Mouse (Mus musculus): ENCODE measurements around the gene Igf2bp2. TPM values are rescaled to one million over a fixed set of nuclear protein-coding genes. Genes with fewer than 3 reads are reported as not detected.

Igf2bp2 gene
- polyA plus RNA-seq, 1 experiment from 2014 or later: 5.2 TPM

DNA sequence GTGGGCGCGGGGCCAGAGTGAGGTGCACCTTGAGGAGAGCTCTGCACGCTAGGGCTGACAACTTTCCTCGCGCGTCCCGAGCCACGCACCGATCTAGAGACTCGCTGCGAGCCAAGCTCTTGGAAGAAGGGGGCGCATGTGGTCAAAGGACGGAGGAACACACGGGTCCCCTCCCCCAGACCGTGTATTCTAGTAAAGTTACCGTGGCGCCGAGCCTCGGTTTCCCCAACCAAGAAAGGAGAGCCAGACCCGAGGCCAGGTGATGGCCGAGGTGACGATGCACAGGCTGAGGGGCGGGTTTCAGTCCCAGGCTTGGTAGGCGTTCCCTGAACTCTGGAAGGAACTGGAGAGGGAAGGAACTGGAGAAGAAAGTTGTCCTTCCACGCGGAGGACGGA, 355 bp upstream of the Igf2bp2 start:
- no peak for DNase-seq
- no peaks in the 10 kb centered on the region for H3K4me1 ChIP-seq (ENCODE audit: insufficient read depth)
- peak; percentile 4; the same call in 1 of the 2 replicates for ATAC-seq
- TF ChIP-seq EP300 (IDR thresholded peaks at IDR 0.05; ENCODE audit: low read depth) (no peak), CTCF (IDR thresholded peaks at IDR 0.05; ENCODE audit: low read depth) (no peak)
- H3K9me3 ChIP-seq (ENCODE audit: low read length): no peaks in the 10 kb centered on the region
- no peaks in the 10 kb centered on the region for H3K36me3 ChIP-seq (replicated peaks; ENCODE audit: insufficient read depth, low read length)
- peaks cover 37% of the 10 kb centered on the region for H3K27me3 ChIP-seq (ENCODE audit: insufficient read depth, low read length)
- under 1% methylated on average over 25 of the region's 27 CpGs for WGBS (ENCODE audit: insufficient replicate concordance)
- peak overlapping the region; percentile 40 for H3K9ac ChIP-seq (replicated peaks)
- peak overlapping the region; percentile 69 for H3K4me2 ChIP-seq (ENCODE audit: low read depth, low read length)
- H3K27ac ChIP-seq (ENCODE audit: low read depth): peak overlapping the region; percentile 60; the same call in 1 of the 2 replicates
- peak overlapping the region; percentile 56 for H3K4me3 ChIP-seq (ENCODE audit: low read depth, low read length)

DNA sequence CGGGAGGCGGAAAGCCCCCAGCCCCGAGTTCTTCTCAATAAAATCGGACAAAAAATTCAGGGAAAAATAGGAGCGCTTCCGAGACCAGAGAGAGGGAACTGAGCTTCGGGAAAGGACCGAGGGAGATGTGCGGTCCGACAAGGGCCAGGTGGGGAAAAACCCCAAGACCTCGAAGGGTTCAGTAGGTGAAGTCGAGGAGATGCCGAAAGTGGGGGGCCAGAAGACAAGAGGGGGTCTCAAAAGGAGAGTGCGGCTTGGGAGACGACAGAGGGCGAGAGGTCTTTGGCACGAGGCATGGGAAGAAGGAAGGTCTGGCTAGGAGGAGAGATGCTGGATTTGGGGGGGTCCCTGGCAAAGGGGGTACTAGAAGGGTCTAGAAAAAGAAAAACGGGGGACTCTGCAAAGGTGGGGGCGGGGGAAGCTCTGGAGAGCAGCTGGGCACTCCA, 1.0 kb downstream of the Igf2bp2 start:
- peak overlapping the region; percentile 77 for H3K9ac ChIP-seq (replicated peaks)
- peak overlapping the region; percentile 56 for H3K4me3 ChIP-seq (ENCODE audit: low read depth, low read length)
- peaks cover 37% of the 10 kb centered on the region for H3K27me3 ChIP-seq (ENCODE audit: insufficient read depth, low read length)
- H3K4me2 ChIP-seq (ENCODE audit: low read depth, low read length): peak overlapping the region; percentile 69
- no peak for TF ChIP-seq EP300 (IDR thresholded peaks at IDR 0.05; ENCODE audit: low read depth)
- TF ChIP-seq CTCF (IDR thresholded peaks at IDR 0.05; ENCODE audit: low read depth): no peak
- DNase-seq: no peak
- H3K9me3 ChIP-seq (ENCODE audit: low read length): no peaks in the 10 kb centered on the region
- H3K27ac ChIP-seq (ENCODE audit: low read depth): no peak overlapping the region; the same call in 1 of the 2 replicates
- no peaks in the 10 kb centered on the region for H3K36me3 ChIP-seq (replicated peaks; ENCODE audit: insufficient read depth, low read length)
- no peak for ATAC-seq
- WGBS (ENCODE audit: insufficient replicate concordance): under 1% methylated on average over 18 of the region's 19 CpGs
- no peaks in the 10 kb centered on the region for H3K4me1 ChIP-seq (ENCODE audit: insufficient read depth)

DNA sequence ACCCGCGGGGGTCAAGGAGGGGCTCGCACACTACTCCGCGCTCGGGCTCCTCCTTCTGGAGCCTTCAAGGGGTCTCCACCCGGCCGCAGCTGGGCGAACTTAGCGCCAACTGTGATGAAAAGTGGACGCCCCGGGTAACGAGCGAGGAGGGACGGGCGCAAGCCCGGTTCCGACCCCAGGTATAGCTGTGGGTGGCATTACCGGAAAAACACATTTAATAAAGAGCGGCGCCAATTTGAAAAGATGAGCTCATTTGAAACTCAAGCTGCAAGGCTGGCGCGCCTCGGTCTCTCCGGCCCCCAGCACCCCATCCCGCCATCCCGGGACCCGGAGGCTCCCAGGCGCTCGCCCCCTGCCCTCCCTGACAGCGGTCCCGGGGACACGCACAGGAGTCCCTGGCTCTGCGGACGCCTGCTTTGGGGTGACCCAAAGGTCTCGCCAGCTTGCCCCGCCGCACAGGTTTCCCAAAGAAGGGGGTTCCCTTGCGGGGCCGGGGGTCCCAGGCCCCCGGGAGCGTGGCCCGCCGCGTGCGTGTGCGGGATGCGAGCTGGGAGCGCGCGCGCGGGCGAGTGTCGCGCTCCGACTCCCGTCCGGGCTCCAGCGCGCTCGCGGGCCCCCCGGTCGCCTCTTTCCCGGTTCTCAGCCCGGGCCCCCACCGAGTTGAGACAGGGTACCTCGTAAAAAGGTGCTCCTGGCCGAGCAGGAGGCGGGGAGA, 1.6 kb downstream of the Igf2bp2 start:
- DNase-seq: peak; percentile 24
- Histone ChIP-seq H3K36me3 (replicated peaks; ENCODE audit: insufficient read depth, low read length) (no peaks in the 10 kb centered on the region), H3K27ac (ENCODE audit: low read depth) (no peak overlapping the region; the same call in 1 of the 2 replicates), H3K27me3 (ENCODE audit: insufficient read depth, low read length) (peaks cover 35% of the 10 kb centered on the region), H3K9ac (replicated peaks) (peak overlapping the region; percentile 77), H3K9me3 (ENCODE audit: low read length) (no peaks in the 10 kb centered on the region), H3K4me3 (ENCODE audit: low read depth, low read length) (peak overlapping the region; percentile 56), H3K4me1 (ENCODE audit: insufficient read depth) (no peaks in the 10 kb centered on the region), H3K4me2 (ENCODE audit: low read depth, low read length) (peak overlapping the region; percentile 69)
- ATAC-seq: no peak
- no peak for TF ChIP-seq EP300 (IDR thresholded peaks at IDR 0.05; ENCODE audit: low read depth)
- TF ChIP-seq CTCF (IDR thresholded peaks at IDR 0.05; ENCODE audit: low read depth): no peak
- WGBS (ENCODE audit: insufficient replicate concordance): under 1% methylated on average over 69 of the region's 71 CpGs

DNA sequence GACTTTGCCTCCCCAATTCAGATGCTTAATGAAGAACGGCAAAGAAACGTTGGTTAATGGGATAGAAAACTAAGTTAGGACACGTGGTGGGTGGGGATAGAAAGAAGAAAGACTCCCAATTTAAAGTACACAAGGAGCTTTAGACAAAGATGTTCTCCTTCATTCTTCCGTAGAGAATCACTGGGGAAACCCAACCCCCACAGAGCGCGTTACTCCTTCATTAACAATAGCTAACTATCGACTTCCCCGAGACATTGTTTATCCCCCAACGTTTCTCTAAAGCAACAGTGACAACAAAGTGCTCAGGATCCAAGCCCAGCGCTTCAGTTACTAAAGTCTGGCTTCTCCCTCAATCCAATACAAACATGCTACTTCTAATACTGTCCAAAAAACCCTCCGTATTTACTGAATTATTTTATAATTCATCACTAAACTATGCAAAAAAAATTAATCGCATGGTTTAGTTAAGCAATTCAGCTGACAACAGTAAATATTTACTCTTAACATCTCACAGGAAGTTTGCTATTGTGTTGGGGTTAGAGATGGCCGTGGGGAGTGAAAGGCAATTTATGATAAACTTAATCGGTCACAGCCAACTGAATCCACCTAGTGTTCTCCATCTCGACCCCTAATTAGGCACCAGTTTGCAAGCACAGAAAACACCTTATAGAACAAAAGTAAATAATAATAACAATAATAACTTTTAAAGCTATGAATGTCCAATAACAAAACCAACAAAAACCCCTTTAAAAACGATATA, 2.5 kb downstream of the Igf2bp2 start:
- DNase-seq (no peak), ATAC-seq (no peak)
- no peaks in the 10 kb centered on the region for H3K9me3 ChIP-seq (ENCODE audit: low read length)
- 5% methylated on average over 16 of the region's 16 CpGs for WGBS (ENCODE audit: insufficient replicate concordance)
- H3K4me2 ChIP-seq (ENCODE audit: low read depth, low read length): peak overlapping the region; percentile 69
- no peak overlapping the region for H3K27ac ChIP-seq (ENCODE audit: low read depth)
- no peaks in the 10 kb centered on the region for H3K4me1 ChIP-seq (ENCODE audit: insufficient read depth)
- no peaks in the 10 kb centered on the region for H3K36me3 ChIP-seq (replicated peaks; ENCODE audit: insufficient read depth, low read length)
- H3K4me3 ChIP-seq (ENCODE audit: low read depth, low read length): peak overlapping the region; percentile 56
- peaks cover 35% of the 10 kb centered on the region for H3K27me3 ChIP-seq (ENCODE audit: insufficient read depth, low read length)
- no peak overlapping the region for H3K9ac ChIP-seq (replicated peaks)
- TF ChIP-seq EP300 (IDR thresholded peaks at IDR 0.05; ENCODE audit: low read depth) (no peak), CTCF (IDR thresholded peaks at IDR 0.05; ENCODE audit: low read depth) (no peak)

DNA sequence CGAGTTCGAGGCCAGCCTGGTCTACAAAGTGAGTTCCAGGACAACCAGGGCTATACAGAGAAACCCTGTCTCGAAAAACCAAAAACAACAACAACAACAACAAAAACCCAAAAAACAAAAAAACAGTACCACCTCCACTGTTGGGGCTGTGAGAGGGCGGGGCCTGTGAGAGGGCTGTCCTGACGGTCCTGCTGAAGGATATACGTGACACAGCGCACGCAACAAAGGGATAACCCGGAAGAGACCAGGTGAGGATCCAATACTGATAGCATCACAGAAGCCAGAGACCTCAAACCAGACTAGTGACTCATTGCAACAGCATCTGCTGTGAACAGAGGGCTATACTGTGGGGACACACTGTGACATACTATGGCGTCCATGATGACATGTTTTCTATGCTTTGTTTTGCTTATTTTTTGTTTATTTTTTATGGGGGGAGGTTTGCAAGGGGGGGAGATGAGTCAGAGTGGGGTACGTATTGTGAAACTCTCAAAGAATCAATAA, 10.1 kb downstream of the Igf2bp2 start:
- no peak for DNase-seq

More for the DNA sequence above, 10.1 kb downstream of the Igf2bp2 start:
- Histone ChIP-seq H3K4me3 (ENCODE audit: low read depth, low read length) (no peak overlapping the region), H3K4me1 (ENCODE audit: insufficient read depth) (0 out of 2 replicates have a peak, but pooled peaks cover 5% of the 10 kb centered on the region), H3K36me3 (replicated peaks; ENCODE audit: insufficient read depth, low read length) (no peaks in the 10 kb centered on the region), H3K9me3 (ENCODE audit: low read length) (no peaks in the 10 kb centered on the region), H3K4me2 (ENCODE audit: low read depth, low read length) (no peak overlapping the region), H3K27me3 (ENCODE audit: insufficient read depth, low read length) (no peaks in the 10 kb centered on the region), H3K9ac (replicated peaks) (no peak overlapping the region), H3K27ac (ENCODE audit: low read depth) (no peak overlapping the region)
- WGBS (ENCODE audit: insufficient replicate concordance): 82% methylated on average over 11 of the region's 11 CpGs
- no peak for ATAC-seq
- TF ChIP-seq CTCF (IDR thresholded peaks at IDR 0.05; ENCODE audit: low read depth) (no peak), EP300 (IDR thresholded peaks at IDR 0.05; ENCODE audit: low read depth) (no peak)

Data from liver, postnatal 0 days (tissue).